Comparison of ENCODE assay signal across 7 mouse cellular contexts in genomic region chr9:31385947-31386354, GRCm38 (mm10). TPM values are rescaled to one million over a fixed set of nuclear protein-coding genes. Genes with fewer than 3 reads are reported as not detected.
DNase-seq lines count a peak whose midpoint lies in the region; ATAC-seq and TF ChIP-seq lines count a peak whose summit lies in the region.

Gene Nfrkb, plus strand, starts transcription at chr9:31386192.

- H3K9me3 ChIP-seq in embryonic facial prominence, embryonic 10.5 days: no peaks in the 10 kb centered on the region
- H3K9me3 ChIP-seq in intestine, postnatal 0 days (ENCODE audit: control insufficient read depth): no peaks in the 10 kb centered on the region
- H3K9me3 ChIP-seq in midbrain, embryonic 12.5 days: no peaks in the 10 kb centered on the region

- WGBS in embryonic facial prominence, embryonic 10.5 days: under 1% methylated on average over 45 of the region's 46 CpGs
- under 1% methylated on average over 46 of the region's 46 CpGs for WGBS in intestine, postnatal 0 days
- under 1% methylated on average over 42 of the region's 46 CpGs for WGBS in midbrain, embryonic 12.5 days
- WGBS in small intestine, adult 2 months: under 1% methylated on average over 46 of the region's 46 CpGs

- H3K4me1 ChIP-seq in embryonic facial prominence, embryonic 10.5 days: peaks cover 18% of the 10 kb centered on the region
- H3K4me1 ChIP-seq in intestine, postnatal 0 days (replicated peaks; ENCODE audit: control insufficient read depth, insufficient read depth, low read length): peaks cover 3% of the 10 kb centered on the region; the same call in 1 of the 2 replicates
- peaks cover 17% of the 10 kb centered on the region for H3K4me1 ChIP-seq in midbrain, embryonic 12.5 days
- H3K4me1 ChIP-seq in small intestine, adult 2 months (ENCODE audit: control insufficient read depth, insufficient read depth, insufficient read length, low read length): peaks cover 7% of the 10 kb centered on the region

- H3K36me3 ChIP-seq in embryonic facial prominence, embryonic 10.5 days (replicated peaks): peaks cover 26% of the 10 kb centered on the region
- peaks cover 14% of the 10 kb centered on the region for H3K36me3 ChIP-seq in intestine, postnatal 0 days (ENCODE audit: control insufficient read depth, insufficient read depth)
- peaks cover 17% of the 10 kb centered on the region for H3K36me3 ChIP-seq in midbrain, embryonic 12.5 days
- peaks cover 5% of the 10 kb centered on the region for H3K36me3 ChIP-seq in small intestine, adult 2 months (ENCODE audit: control insufficient read depth, insufficient read depth, low read length)

- intact Hi-C loops in left cerebral cortex, postnatal 4 days (cut with DNase I): no loop called here

- peak within 1 kb of the TSS; percentile 98 for H3K4me3 ChIP-seq in embryonic facial prominence, embryonic 10.5 days
- H3K4me3 ChIP-seq in intestine, postnatal 0 days (ENCODE audit: low read depth, low read length): peak within 1 kb of the TSS; percentile 96
- peak within 1 kb of the TSS; percentile 90 for H3K4me3 ChIP-seq in midbrain, embryonic 12.5 days
- peak within 1 kb of the TSS; percentile 97 for H3K4me3 ChIP-seq in small intestine, adult 2 months (ENCODE audit: low read depth, low read length)

- H3K4me2 ChIP-seq in intestine, postnatal 0 days (replicated peaks; ENCODE audit: low read depth): peak within 1 kb of the TSS; percentile 81
- H3K4me2 ChIP-seq in midbrain, embryonic 12.5 days (replicated peaks): peak within 1 kb of the TSS; percentile 58

- peak; percentile 98 for DNase-seq in adrenal gland, postnatal 10 days
- peak; percentile 97 for DNase-seq in embryonic facial prominence, embryonic 10.5 days (ENCODE audit: low spot score)
- no peak for DNase-seq in gonadal fat pad, adult 2 months (ENCODE audit: low read depth)
- DNase-seq in left cerebral cortex, postnatal 4 days: peak; percentile 96

- peak within 1 kb of the TSS; percentile 92 for H3K27ac ChIP-seq in embryonic facial prominence, embryonic 10.5 days (replicated peaks)
- peak within 1 kb of the TSS; percentile 36 for H3K27ac ChIP-seq in intestine, postnatal 0 days (ENCODE audit: low read depth, low read length)
- H3K27ac ChIP-seq in midbrain, embryonic 12.5 days (replicated peaks): peak within 1 kb of the TSS; percentile 54; the same call in 1 of the 2 replicates
- H3K27ac ChIP-seq in small intestine, adult 2 months (ENCODE audit: insufficient read depth, low read depth, low read length): no peak within 1 kb of the TSS

- no peaks in the 10 kb centered on the region for H3K27me3 ChIP-seq in embryonic facial prominence, embryonic 10.5 days (replicated peaks; ENCODE audit: low read depth, poor library complexity, severe bottlenecking)
- no peaks in the 10 kb centered on the region for H3K27me3 ChIP-seq in intestine, postnatal 0 days (replicated peaks; ENCODE audit: control insufficient read depth, insufficient read depth, low read length)
- peaks cover 4% of the 10 kb centered on the region for H3K27me3 ChIP-seq in midbrain, embryonic 12.5 days
- H3K27me3 ChIP-seq in small intestine, adult 2 months (ENCODE audit: control insufficient read depth, insufficient read depth, low read length): no peaks in the 10 kb centered on the region

- peak; percentile 96 for ATAC-seq in intestine, postnatal 0 days
- peak; percentile 99 for ATAC-seq in midbrain, embryonic 12.5 days (ENCODE audit: low FRiP score, low read depth)

- peak; percentile 73 for TF ChIP-seq POLR2A in small intestine, adult 2 months (IDR thresholded peaks at IDR 0.05; ENCODE audit: low read depth, low read length)

- no peak for TF ChIP-seq CTCF in intestine, postnatal 0 days (IDR thresholded peaks at IDR 0.05; ENCODE audit: low read depth)
- no peak for TF ChIP-seq CTCF in small intestine, adult 2 months (IDR thresholded peaks at IDR 0.05; ENCODE audit: extremely low read depth, insufficient read length, insufficient replicate concordance, low read depth, low read length)

- H3K9ac ChIP-seq in intestine, postnatal 0 days (ENCODE audit: low read depth, low read length): peak within 1 kb of the TSS; percentile 81
- H3K9ac ChIP-seq in midbrain, embryonic 12.5 days (replicated peaks): peak within 1 kb of the TSS; percentile 91

RNA-seq across cellular contexts. Expression of gene Nfrkb, which starts in this region (rescaled TPM):
- total RNA-seq in adrenal gland, postnatal 10 days (2021): 10 to 100 TPM; 19.1 to 30.3 TPM
- 20.2 and 22.0 TPM in 2 replicates for polyA plus RNA-seq in embryonic facial prominence, embryonic 10.5 days (2016; fragmentation: Nextera tagmentation; extraction: Ambion mirVana)
- polyA plus RNA-seq in gonadal fat pad, adult 2 months (2012; rRNA removed): 22.7 and 23.0 TPM in 2 replicates
- polyA plus RNA-seq in intestine, postnatal 0 days (2015; fragmentation: Nextera tagmentation; extraction: Ambion mirVana): 8.5 and 8.9 TPM in 2 replicates
- total RNA-seq in left cerebral cortex, postnatal 4 days (2021): 10 to 100 TPM; 42.1 to 42.6 TPM
- polyA plus RNA-seq in midbrain, embryonic 12.5 days (2016; fragmentation: Nextera tagmentation; extraction: Ambion mirVana): 29.7 and 30.6 TPM in 2 replicates
- polyA plus RNA-seq in small intestine, adult 2 months (2012; rRNA removed): 8.0 and 11.1 TPM in 2 replicates
